Mouse (Mus musculus) adrenal gland, postnatal 25 days (tissue): ENCODE data around the gene Ctf2. TPM values are rescaled to one million over a fixed set of nuclear protein-coding genes. Genes with fewer than 3 reads are reported as not detected.
A peak's percentile ranks its signal among the peaks of the same experiment; 100 is the strongest.

Source experiments
- DNase-seq: peaks from one replicate; pipeline ENCODE4 v3.0.0; 2021; ENCODE audit warnings: mixed read lengths
- total RNA-seq: library from RNA; stranded (reverse); gene quantifications from 2 replicates; pipeline ENCODE4 v1.2.3, GENCODE M21; 2021

The Ctf2 gene
- total RNA-seq, 1 experiment from 2014 or later: not detected

DNA sequence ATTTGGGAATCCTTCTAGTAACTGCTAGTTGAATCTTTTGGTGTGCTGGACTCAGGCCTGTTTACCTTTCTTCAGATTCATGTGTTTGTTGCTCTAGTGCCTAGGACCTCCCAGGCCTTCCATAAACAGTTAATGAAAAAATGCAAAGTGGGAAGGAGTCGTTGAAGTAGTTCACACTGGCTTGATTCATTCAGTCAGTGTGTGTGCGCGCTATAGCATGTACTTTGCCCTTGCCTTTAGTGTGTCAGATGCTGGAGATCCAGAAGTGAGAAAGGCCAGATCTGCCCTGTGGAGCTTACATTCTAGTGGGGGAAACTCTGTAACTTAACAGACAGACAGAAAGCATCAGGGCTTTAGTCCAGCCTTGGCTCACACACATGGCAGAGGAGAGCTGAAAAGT, 28.5 kb upstream of the Ctf2 start:
- no peak for DNase-seq

DNA sequence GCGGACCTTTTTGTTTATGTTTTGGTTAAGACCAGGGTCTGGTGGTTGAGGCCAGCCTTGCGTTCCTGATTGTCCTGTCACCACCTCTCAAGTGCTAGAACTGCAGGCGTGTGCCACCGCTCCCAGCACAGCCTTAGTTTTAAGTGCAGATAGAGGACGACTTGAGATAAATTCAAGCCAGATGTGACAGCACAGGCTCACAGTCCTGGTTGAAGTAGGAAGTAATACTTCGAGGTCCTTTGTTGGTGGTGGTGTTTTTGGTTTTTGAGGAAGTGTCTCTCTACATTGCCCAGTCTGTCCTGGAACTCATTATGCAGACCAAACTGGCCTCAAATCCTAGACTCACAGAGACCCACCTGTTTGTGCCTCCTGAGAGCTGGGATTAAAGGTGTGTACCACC, 27.8 kb upstream of the Ctf2 start:
- DNase-seq: no peak

DNA sequence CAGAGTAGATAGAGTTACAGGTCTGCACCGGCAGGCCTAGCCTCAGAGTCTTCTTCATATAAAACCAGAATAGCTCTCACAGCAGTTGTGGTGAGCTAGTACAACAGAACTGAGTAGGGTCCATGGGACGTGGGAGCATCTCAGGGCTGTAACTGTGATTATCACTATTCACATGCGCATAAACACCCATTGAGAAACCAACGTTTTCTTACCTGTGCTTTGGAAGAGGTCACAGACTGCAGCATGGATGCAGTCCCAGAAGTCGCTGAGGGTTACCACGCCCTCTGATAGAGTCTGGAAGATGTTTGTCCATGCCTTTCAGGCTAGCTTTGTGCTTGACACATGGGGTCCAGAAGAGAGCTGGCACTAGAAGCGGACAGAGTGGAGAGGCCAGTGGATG, 21.8 kb upstream of the Ctf2 start:
- no peak for DNase-seq

DNA sequence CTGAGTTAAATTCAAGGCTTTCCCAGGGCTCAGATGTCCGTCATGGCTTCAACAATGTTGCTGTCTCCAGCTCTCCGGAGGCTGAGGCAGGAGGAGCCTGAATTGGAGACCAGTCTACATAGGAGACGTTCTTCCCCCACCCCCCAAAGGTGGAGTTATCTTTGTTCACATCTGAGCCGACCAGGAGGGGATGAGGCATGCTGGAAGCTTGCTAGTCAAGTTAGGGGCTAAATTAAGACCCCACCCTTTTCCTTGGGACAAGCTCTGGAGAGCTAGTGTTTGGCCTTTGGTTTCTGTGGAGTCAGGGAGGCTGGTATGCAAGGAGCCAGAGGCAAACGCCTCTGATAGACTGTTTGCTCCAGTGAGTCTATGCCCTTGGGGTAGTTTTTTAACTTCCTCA, 21.2 kb upstream of the Ctf2 start:
- no peak for DNase-seq

- no peak for DNase-seq
Observed at GRCm38 (mm10) chr7:127752069-127752468, 20.1 kb upstream of the Ctf2 start.

DNA sequence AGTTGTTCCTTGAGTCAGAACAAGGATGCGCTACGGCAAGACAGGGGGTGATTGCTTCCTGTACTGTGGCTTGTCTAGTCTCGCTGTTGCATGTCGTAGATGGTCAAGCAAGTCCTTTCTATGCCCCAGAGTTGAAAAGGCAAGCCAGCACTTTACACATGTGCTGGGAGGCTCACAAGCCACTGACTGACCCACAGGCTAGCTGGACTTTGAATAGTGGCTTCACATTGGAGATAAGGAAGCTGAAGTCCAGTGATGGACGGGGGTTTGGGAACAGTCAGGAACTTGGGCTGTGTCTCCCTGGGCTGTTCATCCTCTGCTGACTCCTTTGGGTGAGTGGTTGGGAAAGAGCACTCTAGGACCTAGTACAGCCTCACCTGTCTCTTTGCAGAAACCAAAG, 19.7 kb upstream of the Ctf2 start:
- no peak for DNase-seq

DNA sequence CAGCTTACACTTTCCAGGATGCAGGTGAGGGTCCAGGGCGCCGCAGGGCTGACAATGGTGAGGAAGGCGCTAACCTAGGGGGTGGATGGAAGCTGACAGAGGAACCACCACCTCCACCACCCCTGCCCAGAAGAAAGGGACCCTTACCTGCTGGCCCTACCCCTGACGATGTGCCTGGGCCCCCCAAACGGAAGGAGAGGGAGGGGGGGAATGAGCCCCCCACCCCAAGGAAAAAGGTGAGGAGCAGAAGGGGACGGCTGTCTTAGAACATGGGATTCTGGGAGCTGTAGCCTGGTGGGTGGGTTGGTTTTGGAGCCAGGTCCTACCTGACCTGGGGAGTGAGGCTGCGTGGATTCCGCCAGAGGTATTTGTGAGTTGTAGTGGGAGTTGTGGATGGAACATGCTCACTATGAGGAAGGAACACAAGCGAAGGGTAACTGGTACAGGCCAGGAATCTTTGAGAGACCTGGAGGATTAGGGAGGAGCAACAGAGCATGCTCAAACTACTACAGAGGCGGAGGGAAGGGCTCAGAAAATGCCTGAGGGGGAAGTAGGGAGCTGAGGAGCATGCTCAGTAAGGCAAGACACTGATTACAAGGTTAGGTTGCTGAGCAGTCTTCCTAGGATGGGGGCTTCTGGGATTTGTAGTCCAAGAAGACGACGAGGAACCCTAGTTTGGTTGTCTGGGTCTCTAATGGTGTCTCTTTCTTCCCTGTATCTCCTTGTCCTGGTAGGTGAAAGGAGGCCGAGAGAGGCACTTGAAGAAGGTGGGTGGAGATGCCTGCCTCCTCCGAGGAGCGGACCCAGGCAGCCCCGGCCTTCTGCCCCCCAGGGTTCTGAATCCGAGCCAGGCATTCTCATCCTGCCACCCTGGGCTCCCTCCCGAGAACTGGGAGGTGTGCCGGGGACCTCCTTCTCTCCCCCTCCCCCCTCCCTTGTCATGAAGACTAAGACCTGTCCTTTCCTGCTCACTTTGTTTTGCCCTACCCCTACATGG, 18.5 kb upstream of the Ctf2 start:
- DNase-seq: no peak

DNA sequence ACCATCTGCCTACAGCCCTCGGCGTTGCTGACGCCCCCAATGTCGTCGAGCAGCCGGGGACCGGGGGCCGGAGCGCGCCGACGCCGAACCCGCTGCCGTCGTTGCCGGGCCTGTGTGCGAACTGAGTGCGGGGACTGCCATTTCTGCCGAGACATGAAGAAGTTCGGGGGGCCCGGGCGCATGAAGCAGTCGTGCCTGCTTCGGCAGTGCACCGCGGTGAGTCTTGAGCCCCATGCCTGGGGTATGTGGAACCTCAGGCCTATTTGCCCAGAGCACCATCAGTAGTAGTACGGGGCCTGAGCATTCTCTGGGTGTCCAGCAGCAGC, 16.2 kb upstream of the Ctf2 start:
- DNase-seq: no peak

- no peak for DNase-seq
Observed at GRCm38 (mm10) chr7:127747559-127748234, 15.7 kb upstream of the Ctf2 start.

GRCm38 (mm10) chr7:127746494-127747491, 14.8 kb upstream of the Ctf2 start:
- DNase-seq: no peak

DNA sequence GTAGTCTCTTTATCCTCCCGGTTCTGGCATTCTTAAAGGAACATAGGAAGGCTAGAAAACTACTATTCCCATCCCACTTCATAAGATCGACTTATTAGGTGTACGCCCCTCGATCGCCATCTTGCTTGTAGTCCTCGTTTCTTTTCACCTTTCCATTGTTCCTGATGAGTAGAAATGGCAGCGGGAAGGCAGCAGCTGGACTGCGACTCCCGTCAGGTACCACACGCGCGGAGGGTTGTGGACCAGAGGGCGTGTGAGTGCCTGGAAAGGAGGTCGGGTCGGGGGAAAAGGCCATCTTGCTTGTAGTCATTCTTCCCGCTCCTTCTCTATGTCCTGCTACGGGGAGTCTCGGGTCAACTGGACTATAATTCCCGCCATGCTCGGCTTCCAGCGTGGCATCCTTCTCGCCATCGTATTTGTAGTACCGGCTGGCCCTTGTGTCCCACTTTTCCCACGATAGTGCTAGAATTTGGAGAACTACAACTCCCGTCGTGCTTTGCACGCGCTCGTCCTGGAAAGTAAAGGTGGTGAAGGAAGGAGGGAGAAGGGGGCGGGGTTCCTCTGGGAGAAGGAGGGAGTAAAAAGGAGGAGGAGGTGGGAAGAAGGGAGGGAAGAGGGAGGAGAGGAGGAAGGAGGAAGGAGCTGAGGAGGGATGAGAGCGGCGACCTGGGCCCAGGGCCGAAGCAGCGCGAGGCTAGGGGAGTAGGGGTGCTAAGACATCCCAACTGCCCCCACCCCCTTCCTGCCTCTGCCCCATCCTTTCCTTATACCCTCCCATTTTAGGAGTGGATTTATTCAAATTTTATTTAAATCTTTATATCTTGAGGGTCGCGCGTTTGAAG, 13.9 kb upstream of the Ctf2 start:
- peak; percentile 86 for DNase-seq

GRCm38 (mm10) chr7:127745251-127745651, 13.3 kb upstream of the Ctf2 start:
- peak; percentile 82 for DNase-seq

- DNase-seq: peak; percentile 81
Observed at GRCm38 (mm10) chr7:127744366-127745045, 12.5 kb upstream of the Ctf2 start, which contains the start of gene Fbxl19. Fbxl19 (plus strand) TSS chr7:127744543.

- DNase-seq: no peak
Observed at GRCm38 (mm10) chr7:127730170-127730569, 1.8 kb downstream of the Ctf2 start.

GRCm38 (mm10) chr7:127727898-127728297, 4.1 kb downstream of the Ctf2 start:
- DNase-seq: no peak

DNA sequence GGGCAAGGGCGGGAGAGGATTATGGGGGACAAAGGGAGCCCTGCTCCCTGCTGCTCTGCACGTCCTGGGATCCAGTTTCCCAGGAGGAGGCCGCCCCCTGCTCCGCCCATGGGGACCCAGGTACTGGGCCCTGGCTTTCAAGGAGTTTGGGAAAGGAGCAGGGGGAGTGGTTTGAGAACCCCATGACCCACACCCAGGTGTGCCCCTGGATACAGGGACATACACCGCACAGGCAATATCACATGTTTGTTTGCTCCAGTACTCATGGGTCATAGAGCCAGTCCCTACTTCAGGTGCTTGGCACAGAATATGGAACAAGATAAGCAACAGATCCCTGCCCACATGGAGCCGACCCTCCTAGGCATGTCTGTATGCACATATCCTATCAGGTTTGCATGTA, 6.0 kb downstream of the Ctf2 start:
- no peak for DNase-seq

- no peak for DNase-seq
Observed at GRCm38 (mm10) chr7:127725490-127725889, 6.5 kb downstream of the Ctf2 start.

- DNase-seq: no peak
Observed at GRCm38 (mm10) chr7:127719258-127719657, 12.7 kb downstream of the Ctf2 start.

GRCm38 (mm10) chr7:127718339-127718738, 13.6 kb downstream of the Ctf2 start:
- no peak for DNase-seq

GRCm38 (mm10) chr7:127716992-127717391, 15.0 kb downstream of the Ctf2 start:
- DNase-seq: peak; percentile 79

GRCm38 (mm10) chr7:127714816-127715215, 17.1 kb downstream of the Ctf2 start:
- DNase-seq: no peak
